Mouse (Mus musculus) kidney, adult 2 months (tissue): ENCODE measurements around the gene Atp11a.

ENCODE experiments used
- CTCF ChIP-seq: fragments of 200-500 bp; conservative IDR thresholded peaks from 2 replicates; pipeline ENCODE4 v1.5.1; 2011; ENCODE audit warnings: low read depth, mild to moderate bottlenecking, control low read depth, low read length, moderate library complexity, mixed read lengths; ENCODE audit not compliant: insufficient read depth, insufficient read length
- POLR2A ChIP-seq: fragments of 200-500 bp; IDR thresholded peaks from one replicate; pipeline ENCODE4 v1.6.1; 2011; ENCODE audit warnings: low read depth, low read length, control low read depth

DNA sequence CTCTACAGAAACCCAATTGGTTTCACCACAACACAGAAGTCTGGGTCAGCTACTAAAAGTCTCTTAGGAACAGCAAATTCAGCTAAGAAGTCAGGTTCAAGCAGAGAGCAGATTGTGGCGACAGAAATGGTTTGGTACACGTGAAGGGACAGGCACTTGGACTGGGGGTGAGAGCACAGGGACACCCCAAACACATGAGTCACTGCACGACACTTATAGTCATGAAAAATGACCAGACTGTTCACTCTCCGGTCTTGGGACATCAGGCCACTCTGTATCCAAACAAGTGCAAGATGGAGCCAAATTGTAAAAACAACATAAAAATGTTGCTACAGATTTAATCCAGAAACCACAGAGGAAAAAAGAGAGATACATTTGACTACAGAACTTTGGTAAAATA lies 28.2 kb upstream of the Atp11a start:
- TF ChIP-seq POLR2A = no peak
- no peak for TF ChIP-seq CTCF
